Mouse (Mus musculus): Measurements from ENCODE around the gene Sdhd. TPM values are rescaled to one million over a fixed set of nuclear protein-coding genes. Genes with fewer than 3 reads are reported as not detected.

The Sdhd gene
- polyA plus RNA-seq, 1 experiment = 65.6 TPM

- TF ChIP-seq POLR2A (IDR thresholded peaks at IDR 0.05; ENCODE audit: borderline replicate concordance, control insufficient read depth, low read depth, low read length) (no peak; the same call in 1 of the 2 replicates), CTCF (IDR thresholded peaks at IDR 0.05; ENCODE audit: control insufficient read depth, insufficient read depth, low read length) (no peak)
- H3K4me1 ChIP-seq (ENCODE audit: control insufficient read depth, insufficient read depth, low read length) = no peaks in the 10 kb centered on the region
- WGBS = under 1% methylated on average over 81 of the region's 81 CpGs
- H3K4me3 ChIP-seq (replicated peaks; ENCODE audit: control insufficient read depth, low read depth, low read length) = peak within 1 kb of the TSS; percentile 67
- H3K27ac ChIP-seq (ENCODE audit: control insufficient read depth, insufficient read depth, low read depth, low read length, poor library complexity) = peak within 1 kb of the TSS; percentile 96
Observed at GRCm38 (mm10) chr9:50616766-50617603, 13.4 kb upstream of the Sdhd start, which contains the start of the genes Pih1d2 and Nkapd1. TSS of gene Pih1d2 (plus strand) at chr9:50617321. TSS of gene Nkapd1 (minus strand) at chr9:50617464.

DNA sequence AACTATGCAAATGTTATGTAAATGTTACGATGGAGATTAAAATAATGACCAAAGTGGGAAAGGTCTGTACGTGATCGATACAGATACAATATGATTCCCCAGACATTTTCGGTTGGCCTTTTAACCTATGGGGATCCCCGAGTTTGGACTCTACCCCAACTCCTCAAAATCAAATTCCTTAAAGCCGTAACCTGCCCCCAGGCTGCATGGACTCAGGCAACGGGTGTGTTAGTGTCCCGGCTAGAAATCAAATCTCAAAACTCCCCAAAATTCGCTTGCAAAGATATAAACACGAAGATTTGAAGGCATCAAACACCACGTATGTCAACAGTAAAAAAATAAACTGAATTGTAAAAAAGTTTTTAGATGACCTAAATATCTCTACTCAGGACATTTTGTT is 12.5 kb upstream of the Sdhd start:
- 33% methylated on average over 11 of the region's 11 CpGs for WGBS
- Histone ChIP-seq H3K27ac (ENCODE audit: control insufficient read depth, insufficient read depth, low read depth, low read length, poor library complexity) (no peak overlapping the region), H3K4me1 (ENCODE audit: control insufficient read depth, insufficient read depth, low read length) (no peaks in the 10 kb centered on the region), H3K4me3 (replicated peaks; ENCODE audit: control insufficient read depth, low read depth, low read length) (peak overlapping the region; percentile 67)
- TF ChIP-seq CTCF (IDR thresholded peaks at IDR 0.05; ENCODE audit: control insufficient read depth, insufficient read depth, low read length) (no peak), POLR2A (IDR thresholded peaks at IDR 0.05; ENCODE audit: borderline replicate concordance, control insufficient read depth, low read depth, low read length) (no peak)

GRCm38 (mm10) chr9:50612115-50612514 is 8.5 kb upstream of the Sdhd start:
- Histone ChIP-seq H3K4me1 (ENCODE audit: control insufficient read depth, insufficient read depth, low read length) (no peaks in the 10 kb centered on the region), H3K4me3 (replicated peaks; ENCODE audit: control insufficient read depth, low read depth, low read length) (no peak overlapping the region), H3K27ac (ENCODE audit: control insufficient read depth, insufficient read depth, low read depth, low read length, poor library complexity) (no peak overlapping the region)
- TF ChIP-seq CTCF (IDR thresholded peaks at IDR 0.05; ENCODE audit: control insufficient read depth, insufficient read depth, low read length) = no peak
- TF ChIP-seq POLR2A (IDR thresholded peaks at IDR 0.05; ENCODE audit: borderline replicate concordance, control insufficient read depth, low read depth, low read length) = no peak
- WGBS = 81% methylated on average over 4 of the region's 4 CpGs

DNA sequence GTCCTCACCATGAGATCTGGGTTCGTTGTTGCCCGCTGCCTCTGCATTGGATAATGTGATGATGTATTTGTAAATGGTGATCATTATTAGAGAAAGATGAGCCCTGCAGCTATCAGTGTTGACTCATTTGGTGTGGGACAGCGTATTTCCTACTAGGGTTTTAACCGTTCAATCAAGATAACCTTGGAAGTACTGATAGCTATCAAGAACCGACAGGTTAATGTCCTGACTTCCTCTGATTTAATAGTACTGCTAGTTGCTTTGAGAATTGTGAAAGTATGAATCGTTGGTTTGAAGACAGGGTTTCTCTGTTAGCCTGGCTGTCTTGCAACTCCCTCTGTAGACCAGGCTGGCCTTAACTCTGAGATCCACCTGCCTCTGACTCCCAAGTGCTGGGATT is 726 bp upstream of the Sdhd start:
- 3% methylated on average over 6 of the region's 6 CpGs for WGBS
- Histone ChIP-seq H3K4me1 (ENCODE audit: control insufficient read depth, insufficient read depth, low read length) (peaks cover 6% of the 10 kb centered on the region), H3K27ac (ENCODE audit: control insufficient read depth, insufficient read depth, low read depth, low read length, poor library complexity) (peak overlapping the region; percentile 85), H3K4me3 (replicated peaks; ENCODE audit: control insufficient read depth, low read depth, low read length) (peak overlapping the region; percentile 94)
- no peak for TF ChIP-seq CTCF (IDR thresholded peaks at IDR 0.05; ENCODE audit: control insufficient read depth, insufficient read depth, low read length)
- TF ChIP-seq POLR2A (IDR thresholded peaks at IDR 0.05; ENCODE audit: borderline replicate concordance, control insufficient read depth, low read depth, low read length) = no peak

- Histone ChIP-seq H3K27ac (ENCODE audit: control insufficient read depth, insufficient read depth, low read depth, low read length, poor library complexity) (peak overlapping the region; percentile 85), H3K4me3 (replicated peaks; ENCODE audit: control insufficient read depth, low read depth, low read length) (peak overlapping the region; percentile 94), H3K4me1 (ENCODE audit: control insufficient read depth, insufficient read depth, low read length) (peaks cover 6% of the 10 kb centered on the region)
- TF ChIP-seq CTCF (IDR thresholded peaks at IDR 0.05; ENCODE audit: control insufficient read depth, insufficient read depth, low read length) = peak; percentile 43; the same call in 1 of the 2 replicates
- TF ChIP-seq POLR2A (IDR thresholded peaks at IDR 0.05; ENCODE audit: borderline replicate concordance, control insufficient read depth, low read depth, low read length) = no peak
- under 1% methylated on average over 24 of the region's 24 CpGs for WGBS
Observed at GRCm38 (mm10) chr9:50603998-50604324, 349 bp upstream of the Sdhd start.

DNA sequence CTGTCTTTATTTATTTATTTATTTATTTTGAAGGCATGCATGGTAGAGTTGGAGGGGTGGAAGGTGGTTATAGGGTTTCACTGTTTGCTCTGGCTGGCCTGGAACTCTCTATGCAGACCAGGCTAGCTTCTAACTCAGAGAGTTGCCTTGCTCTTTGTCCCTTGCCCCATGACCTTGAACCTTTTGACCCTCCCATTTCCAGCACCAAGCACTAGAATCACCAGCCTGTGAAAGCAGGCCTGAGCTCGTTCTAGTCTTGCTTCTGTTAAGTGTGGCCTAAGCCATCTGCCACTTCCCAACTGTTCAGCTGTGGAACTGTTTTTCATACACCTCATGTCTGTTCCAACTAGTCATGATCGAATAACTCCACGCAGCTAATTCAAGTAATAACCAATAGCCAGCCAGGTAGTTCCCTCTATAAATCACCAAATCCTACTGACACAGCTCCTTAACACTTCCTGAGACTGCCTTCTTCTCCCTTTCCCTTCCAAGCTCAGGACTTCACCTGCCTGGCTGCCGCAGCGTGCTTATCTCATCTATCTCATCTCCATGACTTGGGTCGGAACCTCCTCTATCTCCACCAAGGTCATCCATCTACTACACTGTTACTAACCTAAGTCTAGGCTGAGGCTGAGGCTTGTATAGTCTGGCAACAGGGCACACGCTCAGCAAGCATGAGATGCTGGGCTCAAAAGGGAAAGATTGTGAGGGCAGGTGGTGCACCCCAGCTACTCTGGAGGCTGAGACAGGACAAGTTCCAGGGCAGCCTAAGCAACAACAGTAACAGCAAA is 1.4 kb downstream of the Sdhd start:
- Histone ChIP-seq H3K4me3 (replicated peaks; ENCODE audit: control insufficient read depth, low read depth, low read length) (peak overlapping the region; percentile 53), H3K4me1 (ENCODE audit: control insufficient read depth, insufficient read depth, low read length) (peaks cover 6% of the 10 kb centered on the region), H3K27ac (ENCODE audit: control insufficient read depth, insufficient read depth, low read depth, low read length, poor library complexity) (no peak overlapping the region; the same call in 1 of the 2 replicates)
- TF ChIP-seq POLR2A (IDR thresholded peaks at IDR 0.05; ENCODE audit: borderline replicate concordance, control insufficient read depth, low read depth, low read length) (no peak), CTCF (IDR thresholded peaks at IDR 0.05; ENCODE audit: control insufficient read depth, insufficient read depth, low read length) (no peak)
- WGBS = 65% methylated on average over 7 of the region's 7 CpGs

GRCm38 (mm10) chr9:50601536-50601935 is 2.1 kb downstream of the Sdhd start:
- TF ChIP-seq POLR2A (IDR thresholded peaks at IDR 0.05; ENCODE audit: borderline replicate concordance, control insufficient read depth, low read depth, low read length) (no peak), CTCF (IDR thresholded peaks at IDR 0.05; ENCODE audit: control insufficient read depth, insufficient read depth, low read length) (no peak)
- Histone ChIP-seq H3K4me3 (replicated peaks; ENCODE audit: control insufficient read depth, low read depth, low read length) (no peak overlapping the region), H3K27ac (ENCODE audit: control insufficient read depth, insufficient read depth, low read depth, low read length, poor library complexity) (no peak overlapping the region), H3K4me1 (ENCODE audit: control insufficient read depth, insufficient read depth, low read length) (peaks cover 6% of the 10 kb centered on the region)
- WGBS = 35% methylated on average over 6 of the region's 6 CpGs

GRCm38 (mm10) chr9:50596973-50597372 is 6.6 kb downstream of the Sdhd start:
- Histone ChIP-seq H3K27ac (ENCODE audit: control insufficient read depth, insufficient read depth, low read depth, low read length, poor library complexity) (no peak overlapping the region), H3K4me3 (replicated peaks; ENCODE audit: control insufficient read depth, low read depth, low read length) (no peak overlapping the region), H3K4me1 (ENCODE audit: control insufficient read depth, insufficient read depth, low read length) (peaks cover under 1% of the 10 kb centered on the region)
- WGBS = 92% methylated on average over 8 of the region's 8 CpGs
- TF ChIP-seq CTCF (IDR thresholded peaks at IDR 0.05; ENCODE audit: control insufficient read depth, insufficient read depth, low read length) = no peak
- no peak for TF ChIP-seq POLR2A (IDR thresholded peaks at IDR 0.05; ENCODE audit: borderline replicate concordance, control insufficient read depth, low read depth, low read length)
